Mouse (Mus musculus) stomach, postnatal 0 days (tissue): ENCODE measurements around the gene Smoc1. TPM values are rescaled to one million over a fixed set of nuclear protein-coding genes. Genes with fewer than 3 reads are reported as not detected.
A peak's percentile ranks its signal among the peaks of the same experiment; 100 is the strongest.

ENCODE experiments used
- ATAC-seq: fragments of 200-750 bp; cut with Nextera tagmentation; 2 replicates; pipeline ENCODE4 v1.8.0; 2017; ENCODE audit not compliant: low FRiP score, low TSS enrichment
- DNase-seq: peaks from one replicate; pipeline ENCODE4 v3.0.0-alpha.2; 2016; ENCODE audit warnings: low spot score
- H3K27ac ChIP-seq: fragments of 300-500 bp; sonication (generic); replicated peaks from 2 replicates; pipeline ENCODE4 v1.5.1; 2014; ENCODE audit warnings: mild to moderate bottlenecking, control low read depth
- H3K27me3 ChIP-seq: fragments of 300-500 bp; sonication (generic); 2 replicates; pipeline ENCODE4 v1.6.1; 2014; ENCODE audit warnings: low read length; ENCODE audit not compliant: control insufficient read depth, insufficient read depth
- H3K36me3 ChIP-seq: fragments of 300-500 bp; sonication (generic); 2 replicates; pipeline ENCODE4 v1.6.1; 2014; ENCODE audit warnings: low read length, mixed read lengths; ENCODE audit not compliant: control insufficient read depth, insufficient read depth
- H3K4me1 ChIP-seq: fragments of 300-500 bp; sonication (generic); replicated peaks from 2 replicates; pipeline ENCODE4 v1.6.1; 2014; ENCODE audit warnings: antibody characterized with exemption; ENCODE audit not compliant: control insufficient read depth, insufficient read depth
- H3K4me2 ChIP-seq: fragments of 300-500 bp; sonication (generic); replicated peaks from 2 replicates; pipeline ENCODE4 v1.6.1; 2014; ENCODE audit warnings: low read depth, mild to moderate bottlenecking, control low read depth, moderate library complexity
- H3K4me3 ChIP-seq: fragments of 300-500 bp; sonication (generic); 2 replicates; pipeline ENCODE4 v1.5.1; 2014; ENCODE audit warnings: low read depth, low read length, control low read depth
- H3K9ac ChIP-seq: fragments of 300-500 bp; sonication (generic); 2 replicates; pipeline ENCODE4 v1.6.1; 2014; ENCODE audit warnings: mild to moderate bottlenecking, low read length, control low read depth, mixed read lengths
- H3K9me3 ChIP-seq: fragments of 300-500 bp; sonication (generic); 2 replicates; pipeline ENCODE4 v1.6.1; 2016; ENCODE audit warnings: low read length; ENCODE audit not compliant: control insufficient read depth
- CTCF ChIP-seq: IDR thresholded peaks from 2 replicates; pipeline ENCODE4 v1.5.1; 2016; ENCODE audit warnings: antibody characterized with exemption, low read depth, mild to moderate bottlenecking, moderate library complexity
- EP300 ChIP-seq: optimal IDR thresholded peaks from 2 replicates; pipeline ENCODE3; 2016; ENCODE audit warnings: antibody characterized with exemption
- WGBS: fragments of 180-500 bp; shearing (Covaris S2); extraction: QIAGEN DNeasy Blood & Tissue Kit; methylation state at CpG from one replicate; pipeline ENCODE4 v1.1.7; 2014; 5-methylcytosine and 5-hydroxymethylcytosine counted together
- polyA plus RNA-seq: library from polyadenylated mRNA; unstranded; fragments of >200 nt; fragmentation: Nextera tagmentation; extraction: Ambion mirVana; gene quantifications from 2 replicates; pipeline ENCODE4 v1.2.1, GENCODE M21; 2015

Smoc1 gene
- 0.65 and 1.0 TPM in 2 replicates for polyA plus RNA-seq

DNA sequence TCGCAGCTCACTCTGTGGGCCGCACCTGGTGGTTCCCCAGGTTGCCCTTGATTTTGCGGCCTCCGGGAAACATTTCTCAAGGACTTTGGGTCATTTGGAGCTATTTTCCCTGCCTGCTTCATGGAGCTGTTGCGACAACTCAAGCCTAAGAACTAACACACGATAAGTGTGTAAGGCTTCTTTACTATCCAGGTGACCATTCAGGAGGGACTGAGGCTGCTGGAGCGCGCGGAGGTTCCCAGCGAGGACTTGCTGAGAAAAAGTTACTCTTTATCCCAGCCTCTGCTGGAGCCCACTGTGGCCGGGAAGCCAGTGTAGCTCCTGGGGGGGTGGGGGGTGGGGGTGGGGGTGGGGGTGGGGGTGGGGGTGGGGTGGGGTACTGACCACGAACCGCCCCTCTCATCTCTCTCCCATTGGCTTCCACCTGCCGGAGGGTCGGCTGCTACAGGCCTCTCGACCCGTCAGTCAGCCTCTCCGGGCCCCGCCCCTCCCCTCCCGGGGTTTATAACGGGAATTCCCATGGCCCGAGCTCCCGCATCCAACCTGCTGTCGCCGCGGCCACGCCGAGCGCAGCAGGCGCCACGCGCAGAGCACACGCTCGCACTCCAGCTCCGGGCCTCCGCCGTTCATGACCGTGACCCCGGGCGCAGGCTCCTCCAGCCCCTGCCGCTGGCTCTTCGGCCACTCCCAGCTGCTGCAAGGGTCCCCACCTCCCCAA is at the start of gene Smoc1:
Gene Smoc1 (plus strand): TSS at position 532 of the 718 bp plus-strand sequence.
- Histone ChIP-seq H3K9me3 (no peaks in the 10 kb centered on the region), H3K4me2 (peak within 1 kb of the TSS; percentile 78), H3K9ac (peak within 1 kb of the TSS; percentile 23; the same call in 1 of the 2 replicates), H3K27ac (no peak within 1 kb of the TSS), H3K4me1 (no peaks in the 10 kb centered on the region), H3K36me3 (no peaks in the 10 kb centered on the region), H3K27me3 (no peaks in the 10 kb centered on the region), H3K4me3 (peak within 1 kb of the TSS; percentile 39)
- peak; percentile 73 for ATAC-seq
- peak; percentile 57 for DNase-seq
- no peak for TF ChIP-seq CTCF
- no peak for TF ChIP-seq EP300
- 10% methylated on average over 18 of the region's 42 CpGs for WGBS

- H3K4me2 ChIP-seq: no peak overlapping the region
- WGBS: under 1% methylated on average over 7 of the region's 7 CpGs
- H3K9ac ChIP-seq: no peak overlapping the region
- H3K36me3 ChIP-seq: no peaks in the 10 kb centered on the region
- no peaks in the 10 kb centered on the region for H3K9me3 ChIP-seq
- no peaks in the 10 kb centered on the region for H3K4me1 ChIP-seq
- H3K27me3 ChIP-seq: no peaks in the 10 kb centered on the region
- DNase-seq (peak; percentile 67), ATAC-seq (no peak)
- no peak for TF ChIP-seq EP300
- peak; percentile 100 for TF ChIP-seq CTCF
- H3K4me3 ChIP-seq: no peak overlapping the region
- H3K27ac ChIP-seq: no peak overlapping the region
Measured at GRCm38 (mm10) chr12:80982326-80982725, 44.3 kb upstream of the Smoc1 start.

GRCm38 (mm10) chr12:80983695-80984094 is 42.9 kb upstream of the Smoc1 start:
- no peak for DNase-seq
- Histone ChIP-seq H3K4me1 (no peaks in the 10 kb centered on the region), H3K27me3 (no peaks in the 10 kb centered on the region), H3K4me3 (no peak overlapping the region), H3K9ac (no peak overlapping the region), H3K9me3 (no peaks in the 10 kb centered on the region), H3K4me2 (no peak overlapping the region), H3K27ac (no peak overlapping the region), H3K36me3 (no peaks in the 10 kb centered on the region)
- ATAC-seq: no peak
- WGBS: 74% methylated on average over 9 of the region's 9 CpGs
- TF ChIP-seq CTCF: no peak

- no peak for DNase-seq
- ATAC-seq: no peak
Measured at GRCm38 (mm10) chr12:80986628-80987027, 40.0 kb upstream of the Smoc1 start.

DNA sequence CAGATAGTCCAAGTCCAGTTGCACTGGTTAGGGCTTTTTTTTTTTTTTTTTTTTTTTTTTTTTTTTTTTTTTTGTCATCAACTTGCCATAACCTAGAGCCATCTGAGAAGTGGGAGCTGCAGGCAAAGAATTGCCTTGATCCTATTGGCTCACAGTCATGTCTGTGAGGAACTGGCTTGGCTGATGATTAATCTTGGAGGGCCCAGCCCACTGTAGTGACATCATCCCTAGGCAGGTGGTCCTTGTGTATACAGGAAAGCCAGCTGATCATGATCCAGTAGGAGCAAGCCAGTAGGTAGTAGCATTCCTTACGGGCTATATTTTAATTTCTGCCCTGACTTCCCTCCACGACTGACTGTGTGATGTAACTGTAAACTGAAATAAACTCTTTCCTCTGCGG is 38.3 kb upstream of the Smoc1 start:
- Histone ChIP-seq H3K27me3 (no peaks in the 10 kb centered on the region), H3K9ac (no peak overlapping the region), H3K4me1 (no peaks in the 10 kb centered on the region), H3K4me3 (no peak overlapping the region), H3K27ac (no peak overlapping the region), H3K36me3 (no peaks in the 10 kb centered on the region), H3K4me2 (no peak overlapping the region), H3K9me3 (no peaks in the 10 kb centered on the region)
- WGBS: 60% methylated on average over 3 of the region's 3 CpGs
- DNase-seq: no peak
- TF ChIP-seq EP300 (no peak), CTCF (no peak)
- no peak for ATAC-seq

More at GRCm38 (mm10) chr12:80986628-80987027, 40.0 kb upstream of the Smoc1 start:
- Histone ChIP-seq H3K4me2 (no peak overlapping the region), H3K36me3 (no peaks in the 10 kb centered on the region), H3K27ac (no peak overlapping the region), H3K4me3 (no peak overlapping the region), H3K27me3 (no peaks in the 10 kb centered on the region), H3K9ac (no peak overlapping the region), H3K4me1 (no peaks in the 10 kb centered on the region), H3K9me3 (no peaks in the 10 kb centered on the region)
- TF ChIP-seq CTCF (peak; percentile 53), EP300 (no peak)
- 79% methylated on average over 4 of the region's 4 CpGs for WGBS

- Histone ChIP-seq H3K9ac (no peak overlapping the region), H3K27me3 (no peaks in the 10 kb centered on the region), H3K4me1 (no peaks in the 10 kb centered on the region), H3K4me3 (no peak overlapping the region), H3K4me2 (no peak overlapping the region), H3K36me3 (no peaks in the 10 kb centered on the region), H3K27ac (no peak overlapping the region), H3K9me3 (no peaks in the 10 kb centered on the region)
- TF ChIP-seq EP300 (no peak), CTCF (no peak)
- WGBS: 75% methylated on average over 13 of the region's 13 CpGs
- ATAC-seq: 0 out of 2 replicates have a peak, but pooled peaks have one; percentile 24
- no peak for DNase-seq
Measured at GRCm38 (mm10) chr12:80990901-80991445, 35.6 kb upstream of the Smoc1 start.
